Mouse (Mus musculus) layer of hippocampus, adult 2 months (tissue): ENCODE data around the gene Fzd5. TPM values are rescaled to one million over a fixed set of nuclear protein-coding genes. Genes with fewer than 3 reads are reported as not detected.

Source experiments
- DNase-seq, 2 experiments: peaks; one replicate each; pipeline ENCODE4 v3.0.0; 2022; ENCODE audit warnings: low spot score in 2 of 2
- H3K27ac ChIP-seq: fragments of 200-600 bp; 2 replicates; pipeline ENCODE4 v1.8.1; 2022
- H3K4me3 ChIP-seq: fragments of 200-600 bp; 2 replicates; pipeline ENCODE4 v1.8.1; 2022; ENCODE audit warnings: mild to moderate bottlenecking
- CTCF ChIP-seq: fragments of 200-600 bp; conservative IDR thresholded peaks from 2 replicates; pipeline ENCODE4 v1.8.1; 2022; ENCODE audit warnings: antibody characterized with exemption, mild to moderate bottlenecking, moderate library complexity
- total RNA-seq, 2 experiments: library from RNA; stranded (reverse); gene quantifications; 2 replicates each; pipeline ENCODE4 v1.2.3; 2021

Gene Fzd5
- total RNA-seq, 2 experiments from 2014 or later = 0.93 to 1.3 TPM

GRCm38 (mm10) chr1:64744616-64745015, 7.1 kb upstream of the Fzd5 start:
- H3K27ac ChIP-seq = no peak overlapping the region
- no peak for DNase-seq
- H3K4me3 ChIP-seq = no peak overlapping the region
- TF ChIP-seq CTCF = no peak

DNA sequence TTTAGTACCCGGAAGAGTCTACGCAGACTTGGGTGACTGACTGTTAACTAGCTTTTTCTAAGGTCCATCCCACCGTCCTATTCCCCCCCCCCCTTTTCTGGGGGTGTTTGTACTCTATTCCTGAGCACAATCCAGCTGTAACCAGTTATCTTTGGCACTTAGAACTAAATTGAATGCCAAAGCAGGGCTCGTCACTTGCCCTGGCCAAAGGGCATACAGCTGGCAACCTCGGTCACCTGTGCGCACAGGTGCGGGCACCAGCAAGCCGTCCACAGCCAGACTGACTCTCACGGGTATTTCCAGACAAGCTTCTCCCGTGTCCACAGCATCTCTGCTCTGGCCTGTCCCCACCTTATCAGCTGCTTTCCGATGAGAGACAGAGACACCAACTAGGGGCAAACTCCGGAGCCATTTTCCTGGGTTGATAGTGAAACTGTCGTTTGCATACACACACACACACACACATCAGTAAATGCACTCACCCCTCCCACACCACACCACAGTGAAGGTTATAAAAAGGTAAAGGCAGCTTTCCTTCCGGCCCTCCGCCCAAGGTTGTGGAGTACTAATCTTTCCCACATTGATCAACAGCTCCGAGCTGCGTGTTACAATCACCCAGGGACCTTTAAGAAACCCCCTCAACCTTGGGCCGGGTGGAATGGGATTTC, 5.3 kb upstream of the Fzd5 start:
- no peak for TF ChIP-seq CTCF
- DNase-seq = no peak
- Histone ChIP-seq H3K27ac (no peak overlapping the region), H3K4me3 (no peak overlapping the region)

DNA sequence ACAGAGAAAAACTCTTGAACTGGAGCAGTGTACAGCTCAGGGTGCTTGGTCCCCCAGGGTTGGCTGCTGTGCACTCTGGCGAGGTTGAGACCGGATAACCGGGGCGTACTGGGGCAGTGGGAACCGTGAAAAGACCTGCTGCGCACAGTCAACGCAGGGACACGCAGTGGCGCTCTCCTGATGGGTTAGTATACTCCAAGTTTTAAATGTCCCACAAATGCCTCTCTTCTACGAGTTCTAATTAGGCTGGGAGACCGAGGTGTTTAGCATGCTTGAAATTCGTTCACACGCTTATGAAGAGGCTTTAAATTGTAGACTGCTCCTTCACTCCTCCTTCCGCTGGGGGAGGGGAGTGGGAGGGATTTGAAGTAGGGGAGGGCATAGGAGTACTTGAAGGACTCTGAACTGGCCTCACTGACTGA, 1.1 kb upstream of the Fzd5 start:
- 0 out of 2 replicates have a peak, but pooled peaks have one; percentile 6 for TF ChIP-seq CTCF
- Histone ChIP-seq H3K4me3 (peak overlapping the region; percentile 72; the same call in 1 of the 2 replicates), H3K27ac (no peak overlapping the region)
- no peak for DNase-seq

GRCm38 (mm10) chr1:64738180-64738555, 617 bp upstream of the Fzd5 start:
- Histone ChIP-seq H3K27ac (no peak overlapping the region), H3K4me3 (peak overlapping the region; percentile 72)
- no peak for TF ChIP-seq CTCF
- no peak for DNase-seq

GRCm38 (mm10) chr1:64736681-64737501, 660 bp downstream of the Fzd5 start:
- no peak for TF ChIP-seq CTCF
- peak overlapping the region; percentile 72 for H3K4me3 ChIP-seq
- H3K27ac ChIP-seq = peak overlapping the region; percentile 48; the same call in 1 of the 2 replicates
- DNase-seq = no peak

DNA sequence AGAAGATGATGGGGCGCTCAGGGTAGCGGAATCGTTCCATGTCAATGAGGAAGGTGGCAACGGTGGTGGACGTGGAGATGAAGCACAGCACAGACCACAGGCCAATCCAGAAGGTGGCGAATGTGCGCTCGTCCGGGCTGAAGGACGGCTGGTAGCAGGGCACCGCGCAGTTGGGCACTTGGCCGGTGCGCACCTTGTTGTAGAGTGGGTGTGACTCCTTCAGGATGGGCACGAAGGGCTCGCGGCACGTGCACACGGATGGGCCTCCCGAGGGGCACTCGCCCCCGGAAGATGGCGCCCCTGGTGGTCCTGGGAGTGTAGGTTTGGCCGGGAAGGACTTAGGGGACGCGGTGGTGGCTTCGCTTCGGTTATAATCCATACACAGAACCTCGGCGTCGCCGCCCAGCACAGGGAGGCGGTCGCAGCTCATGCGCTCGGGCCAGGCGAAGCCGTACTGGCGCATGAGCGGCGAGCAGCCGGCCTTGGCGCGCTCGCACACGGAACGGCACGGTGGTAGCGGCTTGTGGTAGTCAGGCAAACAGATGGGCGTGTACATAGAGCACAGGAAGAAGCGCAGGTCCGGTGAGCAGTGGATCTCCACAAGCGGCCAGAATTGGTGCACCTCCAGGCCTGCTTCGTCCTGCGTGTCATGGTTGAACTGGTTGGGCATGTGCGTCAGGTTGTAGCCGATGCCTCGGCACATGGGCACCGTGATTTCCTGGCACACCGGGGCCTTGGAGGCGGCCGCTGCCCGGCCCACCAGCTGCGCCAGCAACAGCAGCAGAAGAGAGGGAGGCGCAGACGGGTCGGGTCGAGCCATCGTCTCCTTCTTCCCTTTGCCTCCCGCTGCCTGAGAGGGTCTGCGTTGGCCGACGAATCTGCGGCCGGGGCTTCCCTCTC, 1.5 kb downstream of the Fzd5 start:
- TF ChIP-seq CTCF = peak; percentile 66
- DNase-seq = no peak
- Histone ChIP-seq H3K27ac (no peak overlapping the region), H3K4me3 (peak overlapping the region; percentile 72)

DNA sequence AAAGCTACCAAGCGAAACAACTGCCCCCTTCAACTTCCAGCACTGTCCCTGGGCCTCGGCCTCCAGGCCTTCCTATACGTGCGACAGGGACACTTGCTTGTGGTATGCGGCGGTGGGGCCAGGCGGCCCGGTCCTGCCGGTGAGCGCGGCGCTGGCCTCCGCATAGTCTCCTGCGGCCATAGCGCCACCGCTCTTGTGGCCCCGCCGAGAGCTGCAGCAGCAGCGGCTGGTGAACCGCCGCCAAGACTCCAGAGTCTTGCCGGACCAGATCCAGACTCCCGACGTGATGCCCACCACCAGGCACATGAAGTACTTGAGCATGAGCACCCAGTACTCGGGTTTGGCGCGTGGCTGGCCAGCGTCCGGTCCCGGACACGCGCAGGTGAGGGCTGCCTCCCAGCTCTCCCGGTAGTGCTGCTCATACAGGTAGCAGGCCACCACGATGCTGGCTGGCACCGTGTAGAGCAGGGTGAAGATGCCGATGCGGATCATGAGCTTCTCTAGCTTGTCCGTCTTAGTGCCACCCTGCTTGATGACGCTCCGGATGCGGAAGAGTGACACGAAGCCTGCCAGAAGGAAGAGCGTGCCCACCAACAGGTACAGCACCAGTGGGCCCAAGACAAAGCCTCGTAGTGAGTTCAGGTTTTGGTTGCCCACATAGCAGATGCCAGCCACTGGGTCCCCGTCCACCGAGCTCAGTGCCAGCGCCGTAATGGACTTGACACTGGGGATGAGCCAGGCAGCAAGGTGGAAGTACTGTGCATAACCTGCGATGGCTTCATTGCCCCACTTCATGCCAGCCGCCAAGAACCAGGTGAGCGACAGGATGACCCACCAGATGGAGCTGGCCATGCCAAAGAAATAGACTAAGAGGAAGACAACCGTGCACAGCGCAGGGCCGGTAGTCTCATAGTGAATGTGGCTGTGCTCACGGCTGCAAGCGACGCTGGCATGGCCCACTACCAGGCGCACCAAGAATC, 2.5 kb downstream of the Fzd5 start:
- Histone ChIP-seq H3K4me3 (peak overlapping the region; percentile 47), H3K27ac (no peak overlapping the region)
- TF ChIP-seq CTCF = peak; percentile 52
- no peak for DNase-seq

- TF ChIP-seq CTCF = no peak
- Histone ChIP-seq H3K27ac (no peak overlapping the region), H3K4me3 (no peak overlapping the region)
- DNase-seq = no peak
These were observed 3.9 kb downstream of the Fzd5 start for GRCm38 (mm10) chr1:64733453-64734245.

DNA sequence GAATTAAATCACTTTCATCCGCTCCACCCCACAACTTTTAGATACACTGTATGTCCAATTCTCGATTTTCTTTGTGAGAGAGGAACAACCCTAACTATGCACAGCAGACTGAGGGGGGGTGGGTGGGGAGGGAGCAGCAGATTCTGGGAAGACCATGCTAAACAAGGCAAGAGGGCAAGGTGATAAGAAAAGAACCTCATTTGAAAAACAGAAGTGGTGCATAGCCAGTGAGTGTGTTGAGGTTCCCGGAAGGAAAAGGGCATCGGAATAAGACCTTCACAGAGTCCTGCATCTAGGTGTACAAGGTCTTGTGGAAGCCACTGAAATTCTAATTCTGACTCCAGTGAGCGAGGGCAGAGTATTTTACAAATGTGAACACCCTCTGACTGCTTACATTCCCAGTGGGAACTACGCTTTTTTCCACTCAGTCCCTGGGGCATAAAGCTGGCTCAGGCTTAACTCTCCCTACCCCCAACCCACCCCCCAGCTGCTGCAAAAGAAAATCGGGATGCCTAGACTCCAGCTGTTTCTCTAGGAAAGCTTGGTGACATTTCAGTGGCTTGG, 4.8 kb downstream of the Fzd5 start:
- DNase-seq = no peak
- Histone ChIP-seq H3K4me3 (no peak overlapping the region), H3K27ac (no peak overlapping the region)
- TF ChIP-seq CTCF = no peak

- Histone ChIP-seq H3K4me3 (no peak overlapping the region), H3K27ac (no peak overlapping the region)
- no peak for TF ChIP-seq CTCF
- DNase-seq = no peak
These were observed 5.4 kb downstream of the Fzd5 start for GRCm38 (mm10) chr1:64732161-64732560.

DNA sequence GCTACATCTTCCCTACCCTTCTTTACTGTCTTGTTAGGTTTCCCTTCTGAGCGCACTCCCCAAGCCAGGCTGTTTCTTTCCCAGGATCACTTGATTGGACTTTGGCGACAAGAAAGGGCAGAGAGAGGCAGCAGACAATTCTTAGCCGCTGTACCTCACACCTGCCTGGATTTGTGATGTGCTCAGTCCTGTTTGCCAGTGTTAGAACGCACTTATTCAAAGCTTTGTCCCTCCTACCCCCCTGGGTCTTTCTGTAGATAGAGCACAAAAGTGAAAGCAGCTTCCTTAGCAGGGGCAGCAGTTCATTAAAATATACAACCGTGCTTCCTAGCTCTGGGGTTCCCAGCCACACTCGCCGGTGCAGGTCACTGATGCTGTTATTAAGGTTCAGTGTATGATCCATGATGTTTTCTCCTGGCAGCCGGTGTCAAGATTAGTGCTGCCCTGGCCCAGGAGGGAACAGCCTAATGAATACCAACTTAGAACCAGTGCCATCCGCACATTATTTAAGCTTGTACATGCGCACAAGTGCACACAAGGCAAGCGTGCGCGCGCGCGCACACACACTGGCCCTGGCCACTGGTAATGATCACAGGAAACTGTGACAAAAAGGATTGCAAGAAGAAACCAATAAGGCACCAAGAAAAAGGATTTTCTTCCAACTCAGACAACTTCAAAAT, 6.1 kb downstream of the Fzd5 start:
- H3K27ac ChIP-seq = no peak overlapping the region
- H3K4me3 ChIP-seq = no peak overlapping the region
- no peak for DNase-seq
- no peak for TF ChIP-seq CTCF
